Mouse (Mus musculus): ENCODE data around the gene Cacna2d2. TPM values are rescaled to one million over a fixed set of nuclear protein-coding genes. Genes with fewer than 3 reads are reported as not detected.
A peak's percentile ranks its signal among the peaks of the same experiment; 100 is the strongest.
"Not testable (repeated sequence)": the region's sequence is repeated elsewhere in the genome, so short reads cannot be mapped to it uniquely, and the experiment has no call there.

The Cacna2d2 gene
- polyA plus RNA-seq, 1 experiment from 2014 or later, result 1.8 TPM

- Histone ChIP-seq H3K9me3 (ENCODE audit: control insufficient read depth, low read length) (no peaks in the 10 kb centered on the region), H3K4me1 (ENCODE audit: control insufficient read depth, insufficient read depth, low read length) (peaks cover 25% of the 10 kb centered on the region), H3K27me3 (ENCODE audit: control insufficient read depth, insufficient read depth, low read length) (no peaks in the 10 kb centered on the region), H3K4me2 (ENCODE audit: low read depth) (peak overlapping the region; percentile 74), H3K27ac (ENCODE audit: low read depth, low read length) (no peak overlapping the region), H3K4me3 (ENCODE audit: low read depth, low read length) (peak overlapping the region; percentile 76; the same call in 1 of the 2 replicates), H3K9ac (ENCODE audit: low read length) (no peak overlapping the region), H3K36me3 (ENCODE audit: control insufficient read depth, insufficient read depth, low read length) (peaks cover 16% of the 10 kb centered on the region)
- ATAC-seq (ENCODE audit: insufficient read depth, low FRiP score, low TSS enrichment), result no peak
- 96% methylated on average over 21 of the region's 21 CpGs for WGBS
- no peak for DNase-seq (ENCODE audit: low spot score)
These were observed 171.4 kb downstream of the Cacna2d2 start for GRCm38 (mm10) chr9:107570845-107571244.

- no peak overlapping the region for H3K27ac ChIP-seq (ENCODE audit: low read depth, low read length)
- DNase-seq (ENCODE audit: low spot score), result no peak
- no peak overlapping the region for H3K4me3 ChIP-seq (ENCODE audit: low read depth, low read length)
- no peaks in the 10 kb centered on the region for H3K9me3 ChIP-seq (ENCODE audit: control insufficient read depth, low read length)
- peaks cover 16% of the 10 kb centered on the region for H3K36me3 ChIP-seq (ENCODE audit: control insufficient read depth, insufficient read depth, low read length)
- H3K9ac ChIP-seq (ENCODE audit: low read length), result no peak overlapping the region
- no peak for ATAC-seq (ENCODE audit: insufficient read depth, low FRiP score, low TSS enrichment)
- 95% methylated on average over 22 of the region's 22 CpGs for WGBS
- H3K4me2 ChIP-seq (ENCODE audit: low read depth), result no peak overlapping the region
- H3K27me3 ChIP-seq (ENCODE audit: control insufficient read depth, insufficient read depth, low read length), result no peaks in the 10 kb centered on the region
- peaks cover 25% of the 10 kb centered on the region for H3K4me1 ChIP-seq (ENCODE audit: control insufficient read depth, insufficient read depth, low read length)
These were observed 172.3 kb downstream of the Cacna2d2 start for GRCm38 (mm10) chr9:107571534-107572326.

- no peak overlapping the region for H3K4me2 ChIP-seq (ENCODE audit: low read depth)
- no peak overlapping the region for H3K27ac ChIP-seq (ENCODE audit: low read depth, low read length)
- H3K9ac ChIP-seq (ENCODE audit: low read length), result no peak overlapping the region
- H3K36me3 ChIP-seq (ENCODE audit: control insufficient read depth, insufficient read depth, low read length), result peaks cover 16% of the 10 kb centered on the region
- no peaks in the 10 kb centered on the region for H3K9me3 ChIP-seq (ENCODE audit: control insufficient read depth, low read length)
- no peaks in the 10 kb centered on the region for H3K27me3 ChIP-seq (ENCODE audit: control insufficient read depth, insufficient read depth, low read length)
- WGBS, result 96% methylated on average over 2 of the region's 2 CpGs
- H3K4me3 ChIP-seq (ENCODE audit: low read depth, low read length), result no peak overlapping the region
- peaks cover 26% of the 10 kb centered on the region for H3K4me1 ChIP-seq (ENCODE audit: control insufficient read depth, insufficient read depth, low read length)
- DNase-seq (ENCODE audit: low spot score) (no peak), ATAC-seq (ENCODE audit: insufficient read depth, low FRiP score, low TSS enrichment) (no peak)
These were observed 172.9 kb downstream of the Cacna2d2 start for GRCm38 (mm10) chr9:107572327-107572662.

GRCm38 (mm10) chr9:107573774-107574173 is 174.4 kb downstream of the Cacna2d2 start:
- H3K27ac ChIP-seq (ENCODE audit: low read depth, low read length); H3K4me2 ChIP-seq (ENCODE audit: low read depth); H3K9ac ChIP-seq (ENCODE audit: low read length); DNase-seq (ENCODE audit: low spot score); H3K9me3 ChIP-seq (ENCODE audit: control insufficient read depth, low read length); H3K4me3 ChIP-seq (ENCODE audit: low read depth, low read length); ATAC-seq (ENCODE audit: insufficient read depth, low FRiP score, low TSS enrichment); H3K27me3 ChIP-seq (ENCODE audit: control insufficient read depth, insufficient read depth, low read length): not testable (repeated sequence)
- 84% methylated on average over 6 of the region's 6 CpGs for WGBS
- Histone ChIP-seq H3K4me1 (ENCODE audit: control insufficient read depth, insufficient read depth, low read length) (peaks cover 21% of the 10 kb centered on the region), H3K36me3 (ENCODE audit: control insufficient read depth, insufficient read depth, low read length) (peaks cover 16% of the 10 kb centered on the region)

GRCm38 (mm10) chr9:107575579-107576356 is 176.4 kb downstream of the Cacna2d2 start:
- no peak for DNase-seq (ENCODE audit: low spot score)
- Histone ChIP-seq H3K27me3 (ENCODE audit: control insufficient read depth, insufficient read depth, low read length) (no peaks in the 10 kb centered on the region), H3K4me1 (ENCODE audit: control insufficient read depth, insufficient read depth, low read length) (peaks cover 18% of the 10 kb centered on the region), H3K4me3 (ENCODE audit: low read depth, low read length) (no peak overlapping the region), H3K4me2 (ENCODE audit: low read depth) (no peak overlapping the region), H3K27ac (ENCODE audit: low read depth, low read length) (no peak overlapping the region), H3K9me3 (ENCODE audit: control insufficient read depth, low read length) (no peaks in the 10 kb centered on the region), H3K36me3 (ENCODE audit: control insufficient read depth, insufficient read depth, low read length) (peaks cover 15% of the 10 kb centered on the region), H3K9ac (ENCODE audit: low read length) (no peak overlapping the region)
- WGBS, result 86% methylated on average over 14 of the region's 14 CpGs
- no peak for ATAC-seq (ENCODE audit: insufficient read depth, low FRiP score, low TSS enrichment)

- peaks cover 15% of the 10 kb centered on the region for H3K4me1 ChIP-seq (ENCODE audit: control insufficient read depth, insufficient read depth, low read length)
- no peak within 1 kb of the TSS for H3K27ac ChIP-seq (ENCODE audit: low read depth, low read length)
- peaks cover 10% of the 10 kb centered on the region for H3K36me3 ChIP-seq (ENCODE audit: control insufficient read depth, insufficient read depth, low read length)
- peak within 1 kb of the TSS; percentile 51 for H3K4me2 ChIP-seq (ENCODE audit: low read depth)
- ATAC-seq (ENCODE audit: insufficient read depth, low FRiP score, low TSS enrichment), result peak; percentile 71; the same call in 1 of the 2 replicates
- WGBS, result 29% methylated on average over 16 of the region's 16 CpGs
- no peaks in the 10 kb centered on the region for H3K27me3 ChIP-seq (ENCODE audit: control insufficient read depth, insufficient read depth, low read length)
- peak within 1 kb of the TSS; percentile 43 for H3K9ac ChIP-seq (ENCODE audit: low read length)
- H3K4me3 ChIP-seq (ENCODE audit: low read depth, low read length), result peak within 1 kb of the TSS; percentile 21; the same call in 1 of the 2 replicates
- peak; percentile 81 for DNase-seq (ENCODE audit: low spot score)
- no peaks in the 10 kb centered on the region for H3K9me3 ChIP-seq (ENCODE audit: control insufficient read depth, low read length)
These were observed 177.1 kb downstream of the Cacna2d2 start, which contains the start of gene Hyal1 for GRCm38 (mm10) chr9:107576357-107577107. Hyal1 (plus strand) TSS chr9:107576927.

- no peak for ATAC-seq (ENCODE audit: insufficient read depth, low FRiP score, low TSS enrichment)
These were observed 178.5 kb downstream of the Cacna2d2 start for GRCm38 (mm10) chr9:107577871-107578270.

GRCm38 (mm10) chr9:107578587-107578986 is 179.2 kb downstream of the Cacna2d2 start, which contains the start of gene Naa80:
Naa80 (plus strand) TSS chr9:107578887.
- H3K9ac ChIP-seq (ENCODE audit: low read length), result no peak within 1 kb of the TSS
- no peak within 1 kb of the TSS for H3K27ac ChIP-seq (ENCODE audit: low read depth, low read length)
- no peaks in the 10 kb centered on the region for H3K36me3 ChIP-seq (ENCODE audit: control insufficient read depth, insufficient read depth, low read length)
- ATAC-seq (ENCODE audit: insufficient read depth, low FRiP score, low TSS enrichment), result no peak
- H3K4me1 ChIP-seq (ENCODE audit: control insufficient read depth, insufficient read depth, low read length), result peaks cover 13% of the 10 kb centered on the region; the same call in 1 of the 2 replicates
- DNase-seq (ENCODE audit: low spot score), result no peak
- no peaks in the 10 kb centered on the region for H3K27me3 ChIP-seq (ENCODE audit: control insufficient read depth, insufficient read depth, low read length)
- no peaks in the 10 kb centered on the region for H3K9me3 ChIP-seq (ENCODE audit: control insufficient read depth, low read length)
- no peak within 1 kb of the TSS for H3K4me2 ChIP-seq (ENCODE audit: low read depth)
- 76% methylated on average over 3 of the region's 3 CpGs for WGBS
- H3K4me3 ChIP-seq (ENCODE audit: low read depth, low read length), result no peak within 1 kb of the TSS

More at GRCm38 (mm10) chr9:107577871-107578270, 178.5 kb downstream of the Cacna2d2 start:
- Histone ChIP-seq H3K4me3 (ENCODE audit: low read depth, low read length) (no peak overlapping the region), H3K9me3 (ENCODE audit: control insufficient read depth, low read length) (no peaks in the 10 kb centered on the region), H3K27ac (ENCODE audit: low read depth, low read length) (no peak overlapping the region), H3K4me1 (ENCODE audit: control insufficient read depth, insufficient read depth, low read length) (peaks cover 13% of the 10 kb centered on the region; the same call in 1 of the 2 replicates), H3K27me3 (ENCODE audit: control insufficient read depth, insufficient read depth, low read length) (no peaks in the 10 kb centered on the region), H3K4me2 (ENCODE audit: low read depth) (no peak overlapping the region), H3K36me3 (ENCODE audit: control insufficient read depth, insufficient read depth, low read length) (peaks cover 2% of the 10 kb centered on the region; the same call in 1 of the 2 replicates), H3K9ac (ENCODE audit: low read length) (no peak overlapping the region)
- WGBS, result 91% methylated on average over 10 of the region's 10 CpGs
- no peak for DNase-seq (ENCODE audit: low spot score)

Measured in neural tube, embryonic 11.5 days (tissue).